Comparison of ENCODE assay signal across 9 mouse cellular contexts in the genomic region with DNA sequence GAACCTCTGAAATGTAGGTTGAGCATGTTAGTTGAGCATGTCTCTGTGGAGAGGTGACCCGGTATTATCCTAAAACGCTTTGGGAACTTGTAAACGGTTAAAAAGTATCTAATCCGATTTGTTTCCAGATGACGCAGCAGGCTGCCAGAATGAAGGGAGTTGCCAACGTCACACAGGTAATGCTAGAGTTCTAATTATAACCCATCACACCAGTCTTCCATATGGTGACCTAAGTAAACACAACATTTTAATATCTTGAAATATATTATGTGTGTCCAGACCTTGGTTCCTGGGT. TPM values are rescaled to one million over a fixed set of nuclear protein-coding genes. Genes with fewer than 3 reads are reported as not detected.
DNase-seq lines count a peak whose midpoint lies in the region; ATAC-seq lines count a peak whose summit lies in the region.
"Had no signal": no experiment of that assay in that cellular context is flagged by ENCODE, and none has a peak within 500 bp of the region (broad histone marks: within the 10 kb centered on the region; RNA-seq: fewer than 3 reads in every experiment).

No protein-coding gene starts in this region.

- H3K4me2 ChIP-seq in kidney, embryonic 16.5 days (replicated peaks; ENCODE audit: low read depth, low read length), result peak overlapping the region; percentile 69
- peak overlapping the region; percentile 70 for H3K4me2 ChIP-seq in limb, embryonic 13.5 days (replicated peaks)
- peak overlapping the region; percentile 65 for H3K4me2 ChIP-seq in stomach, embryonic 16.5 days (ENCODE audit: low read depth, low read length)

- H3K9ac ChIP-seq in kidney, embryonic 16.5 days (replicated peaks; ENCODE audit: low read length), result peak overlapping the region; percentile 59; the same call in 1 of the 2 replicates
- H3K9ac ChIP-seq in limb, embryonic 13.5 days, result peak overlapping the region; percentile 58
- peak overlapping the region; percentile 70 for H3K9ac ChIP-seq in stomach, embryonic 16.5 days (ENCODE audit: low read length)

- no peak overlapping the region for H3K27ac ChIP-seq in kidney, embryonic 16.5 days (ENCODE audit: low read length)
- no peak overlapping the region for H3K27ac ChIP-seq in limb, embryonic 13.5 days
- no peak overlapping the region for H3K27ac ChIP-seq in stomach, embryonic 16.5 days (ENCODE audit: low read length)

- H3K4me3 ChIP-seq in kidney, embryonic 16.5 days (ENCODE audit: low read length), result peak overlapping the region; percentile 40
- peak overlapping the region; percentile 89 for H3K4me3 ChIP-seq in erythroblast, embryonic 14.5 days (replicated peaks)
- H3K4me3 ChIP-seq in limb, embryonic 13.5 days, result peak overlapping the region; percentile 88
- H3K4me3 ChIP-seq in stomach, embryonic 16.5 days (replicated peaks; ENCODE audit: low read length), result peak overlapping the region; percentile 43

- no peaks in the 10 kb centered on the region for H3K27me3 ChIP-seq in kidney, embryonic 16.5 days (ENCODE audit: insufficient read depth, low read length)
- no peaks in the 10 kb centered on the region; the same call in 1 of the 2 replicates for H3K27me3 ChIP-seq in erythroblast, embryonic 14.5 days (ENCODE audit: control insufficient read depth)
- 0 out of 2 replicates have a peak, but pooled peaks cover 4% of the 10 kb centered on the region for H3K27me3 ChIP-seq in limb, embryonic 13.5 days
- no peaks in the 10 kb centered on the region for H3K27me3 ChIP-seq in stomach, embryonic 16.5 days (ENCODE audit: control insufficient read depth, insufficient read depth, low read length)

- no peak for ATAC-seq in kidney, embryonic 16.5 days (ENCODE audit: low FRiP score, low TSS enrichment)
- ATAC-seq in limb, embryonic 13.5 days (ENCODE audit: low FRiP score, low read depth), result no peak
- ATAC-seq in stomach, embryonic 16.5 days (ENCODE audit: insufficient read depth, low FRiP score), result no peak
- no peak for ATAC-seq in megakaryocyte progenitor cell, adult 5-6 weeks (replicated peaks; ENCODE audit: poor library complexity)
- ATAC-seq in granulocyte monocyte progenitor cell, adult 5-6 weeks (replicated peaks; ENCODE audit: poor library complexity, severe bottlenecking), result no peak

- DNase-seq in kidney, postnatal 14 days, result no peak
- DNase-seq in c-Kit-positive CD71-positive TER-119-positive erythroid progenitor cells, embryonic 14.5 days (ENCODE audit: low spot score), result peak; percentile 35

- no peaks in the 10 kb centered on the region for H3K36me3 ChIP-seq in kidney, embryonic 16.5 days (ENCODE audit: insufficient read depth, low read length)
- no peaks in the 10 kb centered on the region for H3K36me3 ChIP-seq in erythroblast, embryonic 14.5 days (ENCODE audit: control insufficient read depth)
- H3K36me3 ChIP-seq in limb, embryonic 13.5 days, result no peaks in the 10 kb centered on the region
- no peaks in the 10 kb centered on the region for H3K36me3 ChIP-seq in stomach, embryonic 16.5 days (ENCODE audit: control insufficient read depth, insufficient read depth, low read length)

- H3K4me1 ChIP-seq in kidney, embryonic 16.5 days (ENCODE audit: insufficient read depth, low read length), result peaks cover 11% of the 10 kb centered on the region
- H3K4me1 ChIP-seq in erythroblast, embryonic 14.5 days (ENCODE audit: control insufficient read depth), result peaks cover 37% of the 10 kb centered on the region
- H3K4me1 ChIP-seq in limb, embryonic 13.5 days, result peaks cover 11% of the 10 kb centered on the region
- peaks cover 6% of the 10 kb centered on the region for H3K4me1 ChIP-seq in stomach, embryonic 16.5 days (ENCODE audit: control insufficient read depth, insufficient read depth, low read length)

- no peaks in the 10 kb centered on the region for H3K9me3 ChIP-seq in kidney, embryonic 16.5 days (ENCODE audit: low read length)
- no peaks in the 10 kb centered on the region for H3K9me3 ChIP-seq in erythroblast, embryonic 14.5 days (ENCODE audit: control insufficient read depth, low read length)
- no peaks in the 10 kb centered on the region for H3K9me3 ChIP-seq in limb, embryonic 13.5 days
- no peaks in the 10 kb centered on the region for H3K9me3 ChIP-seq in stomach, embryonic 16.5 days (replicated peaks; ENCODE audit: control insufficient read depth, low read length)

- 7% methylated on average over 6 of the region's 6 CpGs for WGBS in kidney, embryonic 16.5 days
- 3% methylated on average over 6 of the region's 6 CpGs for WGBS in limb, embryonic 13.5 days
- WGBS in stomach, embryonic 16.5 days, result 2% methylated on average over 6 of the region's 6 CpGs

RNA-seq across cellular contexts. Expression of a gene that starts 0.7 kb away (rescaled TPM):
- 15.5 and 19.4 TPM in 2 replicates for polyA plus RNA-seq in kidney, embryonic 16.5 days (2015; fragmentation: Nextera tagmentation; extraction: Ambion mirVana)
- 1.0 and 1.2 TPM in 2 replicates for polyA plus RNA-seq in erythroblast, embryonic 14.5 days (2012)
- polyA plus RNA-seq in limb, embryonic 13.5 days (2015; fragmentation: Nextera tagmentation; extraction: Ambion mirVana), result 15.1 and 17.9 TPM in 2 replicates
- polyA plus RNA-seq in stomach, embryonic 16.5 days (2015; fragmentation: Nextera tagmentation; extraction: Ambion mirVana), result 20.5 and 20.7 TPM in 2 replicates
- total RNA-seq in megakaryocyte progenitor cell, adult 5-6 weeks (2015), result 27.1 and 27.3 TPM in 2 replicates
- 12.3 and 19.8 TPM in 2 replicates for total RNA-seq in megakaryocyte progenitor cell, adult 5-6 weeks (2017)
- total RNA-seq in granulocyte monocyte progenitor cell, adult 5-6 weeks (2014; fragmentation: Nextera tagmentation), result 42.5 and 55.4 TPM in 2 replicates
- 15.5 and 17.5 TPM in 2 replicates for total RNA-seq in granulocyte monocyte progenitor cell, adult 5-6 weeks (2017)

RNA-seq across cellular contexts. Expression of a gene that starts 51.1 kb away (rescaled TPM):
- not detected in 2 replicates for polyA plus RNA-seq in kidney, embryonic 16.5 days (2015; fragmentation: Nextera tagmentation; extraction: Ambion mirVana)
- not detected in 2 replicates for polyA plus RNA-seq in erythroblast, embryonic 14.5 days (2012)
- polyA plus RNA-seq in limb, embryonic 13.5 days (2015; fragmentation: Nextera tagmentation; extraction: Ambion mirVana), result not detected in 2 replicates
- not detected in 2 replicates for polyA plus RNA-seq in stomach, embryonic 16.5 days (2015; fragmentation: Nextera tagmentation; extraction: Ambion mirVana)
- 0.10 TPM in 1 of 2 replicates, not detected in the other for total RNA-seq in megakaryocyte progenitor cell, adult 5-6 weeks (2015)
- not detected in 2 replicates for total RNA-seq in megakaryocyte progenitor cell, adult 5-6 weeks (2017)
- not detected in 2 replicates for total RNA-seq in granulocyte monocyte progenitor cell, adult 5-6 weeks (2014; fragmentation: Nextera tagmentation)
- not detected in 2 replicates for total RNA-seq in granulocyte monocyte progenitor cell, adult 5-6 weeks (2017)
- total RNA-seq: hematopoietic stem cell, adult 5-6 weeks had no signal
